Mouse (Mus musculus) layer of hippocampus, postnatal 10 days (tissue): ENCODE data around the gene Rlim. TPM values are rescaled to one million over a fixed set of nuclear protein-coding genes. Genes with fewer than 3 reads are reported as not detected.

Experiments
- DNase-seq, 2 experiments: peaks; one replicate each; pipeline ENCODE4 v3.0.0; 2021; ENCODE audit warnings: low spot score in 2 of 2
- long read RNA-seq: library from polyadenylated mRNA; stranded (forward); transcript quantifications from one replicate; pipeline ENCODE4 v2.0.0, GENCODE M21; 2023
- total RNA-seq, 2 experiments: library from RNA; stranded (reverse); gene quantifications; 2 replicates each; pipeline ENCODE4 v1.2.3; 2021

Rlim gene
- 10 to 100 TPM; 48.6 to 53.6 TPM for total RNA-seq
- long read RNA-seq, full-length matches to known transcripts, result 3 of 11 reads
- long read RNA-seq, partial matches to known transcripts, result 0 of 11 reads
- long read RNA-seq, other reads (novel, unspliced or antisense), result 8 of 11 reads

DNA sequence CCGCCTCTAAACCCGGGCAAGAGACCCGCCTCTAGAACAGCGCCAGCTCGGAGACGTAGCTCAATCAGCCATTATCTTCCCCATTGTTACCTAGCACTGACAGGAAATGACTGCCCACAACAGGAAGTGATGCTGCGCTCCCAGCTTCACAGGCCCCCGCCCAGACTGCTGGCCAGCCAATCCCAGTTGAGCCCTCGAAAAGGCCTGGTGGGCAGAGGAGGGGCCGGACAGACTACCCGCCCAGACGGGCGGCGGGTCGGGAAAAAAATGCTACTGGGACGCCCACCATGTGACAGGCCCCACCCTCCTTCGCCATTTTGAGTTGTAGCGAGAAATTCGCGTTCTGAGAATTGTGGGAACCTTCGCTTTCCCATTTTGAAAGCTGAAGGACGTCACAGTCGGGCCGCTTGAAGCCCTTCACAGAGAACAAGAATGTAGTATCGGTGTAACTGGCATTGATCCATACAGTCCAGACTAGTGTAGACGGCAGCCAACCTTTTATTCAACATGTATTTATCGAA, at the start of gene Rlim:
TSS of gene Rlim (minus strand) at position 116 of the 521 bp plus-strand sequence.
- peak; percentile 80 to 88 for DNase-seq

DNA sequence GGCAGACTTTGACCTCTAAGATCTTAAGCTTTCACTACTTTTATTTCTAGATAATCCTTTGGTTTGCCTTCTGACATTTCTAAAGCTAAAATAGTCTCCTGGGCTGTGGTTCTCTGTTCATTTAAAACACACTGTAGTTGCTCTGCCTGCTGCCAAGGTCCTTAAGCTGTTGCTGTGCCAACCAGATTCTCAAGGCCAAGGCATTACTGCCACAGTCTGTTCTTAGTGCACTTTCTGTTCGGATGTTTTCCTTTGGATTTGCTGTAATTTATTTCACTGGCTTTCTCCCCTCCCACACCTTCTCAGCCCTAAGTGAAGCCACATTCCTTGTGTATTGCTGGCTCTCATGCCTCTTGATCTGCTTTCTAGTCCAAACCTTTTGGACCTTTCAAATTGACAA, 36.1 kb upstream of the Rlim start:
- DNase-seq, result no peak

DNA sequence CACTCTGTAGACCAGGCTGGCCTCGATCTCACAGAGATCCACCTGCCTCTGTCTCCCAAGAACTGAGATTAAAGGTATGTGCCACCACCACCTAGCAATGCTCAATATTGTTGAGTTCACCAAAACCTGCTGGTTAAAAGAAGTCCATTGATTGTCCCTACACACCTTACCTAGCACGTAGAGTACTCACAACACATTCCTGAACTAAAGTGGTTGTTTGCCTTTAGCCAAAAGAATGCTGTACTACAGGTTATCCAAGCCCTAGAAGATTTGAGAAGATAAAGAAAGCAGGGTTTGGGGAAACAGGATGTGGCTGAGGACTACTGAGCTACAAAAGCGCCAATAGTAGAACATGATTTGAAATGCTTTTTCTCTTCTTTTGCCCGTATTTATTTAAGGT, 34.0 kb upstream of the Rlim start:
- DNase-seq, result no peak

DNA sequence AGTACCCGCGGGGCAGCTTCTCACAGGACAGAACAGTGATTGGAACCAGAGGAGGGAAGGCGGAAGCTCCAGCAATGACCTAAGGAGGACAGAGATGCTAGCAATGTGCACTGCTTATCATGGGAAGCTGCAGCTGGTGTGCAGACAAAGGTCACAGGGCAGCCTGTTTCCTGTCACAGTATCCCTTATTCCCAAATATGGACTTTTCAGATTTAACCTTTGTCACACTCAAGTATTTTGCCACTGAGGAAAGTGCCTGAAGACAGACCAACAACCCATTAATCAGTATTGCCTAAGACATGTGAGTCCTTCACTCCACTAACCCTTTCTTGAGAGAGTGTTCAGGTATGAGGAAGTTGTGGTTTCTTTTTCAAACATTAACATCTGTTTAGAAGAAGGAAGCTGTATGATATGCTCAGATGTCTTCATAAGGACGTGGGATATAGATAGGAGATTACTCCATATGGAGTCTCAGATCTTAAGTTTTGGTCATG, 32.3 kb upstream of the Rlim start:
- no peak for DNase-seq

DNA sequence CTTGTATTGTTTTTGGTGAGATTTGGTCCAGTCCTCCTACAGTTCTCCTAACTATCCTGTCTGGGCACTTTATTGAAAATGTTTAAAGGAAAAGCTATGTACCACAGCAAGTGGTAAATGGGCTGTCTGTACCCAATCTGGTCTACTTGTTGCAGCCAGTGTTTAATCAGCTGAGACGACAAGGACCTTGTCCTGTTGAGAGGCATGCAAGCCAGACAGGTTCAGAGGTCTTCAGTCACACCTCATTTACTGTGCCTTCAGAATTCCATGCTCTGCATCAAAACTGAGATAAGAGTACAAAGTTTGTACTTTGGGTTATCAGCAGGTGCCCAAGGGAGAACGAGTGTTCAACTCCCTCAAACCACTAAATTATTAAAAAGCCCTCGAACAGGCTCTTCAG, 13.7 kb upstream of the Rlim start:
- DNase-seq, result no peak

DNA sequence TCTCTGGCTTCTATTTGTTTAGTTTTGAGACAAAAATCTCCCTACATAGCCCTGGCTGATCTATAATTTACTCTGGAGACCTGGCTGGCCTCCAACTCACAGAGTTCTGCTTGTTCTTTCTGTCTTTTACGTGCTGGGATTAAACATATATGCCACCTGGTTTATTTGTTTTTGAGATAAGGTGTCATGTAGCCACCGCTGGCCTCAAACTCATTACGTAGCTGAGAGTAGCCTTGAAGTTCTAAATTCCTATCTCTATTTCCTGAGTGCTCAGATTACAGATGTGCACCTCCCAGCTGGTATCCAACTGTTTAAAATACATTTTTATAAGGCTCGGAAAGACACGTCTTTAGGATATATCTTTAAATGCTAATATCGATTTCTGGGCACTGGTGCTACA, 12.8 kb upstream of the Rlim start:
- DNase-seq, result no peak

DNA sequence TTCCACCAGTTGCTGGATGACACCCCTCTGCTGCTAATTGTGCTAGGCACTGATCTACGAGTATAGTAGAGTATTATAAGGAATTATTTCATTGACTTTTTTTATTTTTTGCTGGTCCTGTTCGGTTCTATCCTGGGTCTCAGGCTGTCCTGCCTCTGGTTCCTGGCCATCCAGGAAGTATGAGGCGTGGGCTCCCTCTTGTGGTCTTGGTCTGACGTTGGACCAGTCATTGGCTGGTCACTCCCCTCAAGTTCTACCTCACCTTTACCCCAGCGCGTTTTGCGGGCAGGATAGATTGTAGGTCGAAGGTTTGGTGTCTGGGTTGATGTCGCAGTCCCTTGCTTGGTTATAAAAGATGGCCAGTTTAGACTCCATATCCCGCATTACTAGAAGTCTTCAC, 10.6 kb upstream of the Rlim start:
- no peak for DNase-seq

DNA sequence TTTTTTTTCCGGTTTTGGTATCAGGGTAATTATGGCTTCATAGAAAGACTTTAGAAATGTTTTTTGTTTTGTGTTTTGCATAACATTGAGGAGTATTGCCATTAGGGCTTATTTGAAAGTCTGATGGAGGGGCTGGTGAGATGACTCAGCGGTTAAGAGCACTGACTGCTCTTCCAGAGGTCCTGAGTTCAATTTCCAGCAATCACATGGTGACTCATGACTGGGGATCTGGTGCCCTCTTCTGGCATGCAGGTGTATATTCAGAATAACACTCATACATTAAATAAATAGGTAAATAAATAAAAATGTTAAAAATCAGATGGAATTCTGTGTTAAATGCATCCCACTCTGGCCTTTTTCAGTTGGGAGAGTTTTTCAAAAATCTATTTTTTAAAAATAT, 9.3 kb upstream of the Rlim start:
- DNase-seq, result no peak

DNA sequence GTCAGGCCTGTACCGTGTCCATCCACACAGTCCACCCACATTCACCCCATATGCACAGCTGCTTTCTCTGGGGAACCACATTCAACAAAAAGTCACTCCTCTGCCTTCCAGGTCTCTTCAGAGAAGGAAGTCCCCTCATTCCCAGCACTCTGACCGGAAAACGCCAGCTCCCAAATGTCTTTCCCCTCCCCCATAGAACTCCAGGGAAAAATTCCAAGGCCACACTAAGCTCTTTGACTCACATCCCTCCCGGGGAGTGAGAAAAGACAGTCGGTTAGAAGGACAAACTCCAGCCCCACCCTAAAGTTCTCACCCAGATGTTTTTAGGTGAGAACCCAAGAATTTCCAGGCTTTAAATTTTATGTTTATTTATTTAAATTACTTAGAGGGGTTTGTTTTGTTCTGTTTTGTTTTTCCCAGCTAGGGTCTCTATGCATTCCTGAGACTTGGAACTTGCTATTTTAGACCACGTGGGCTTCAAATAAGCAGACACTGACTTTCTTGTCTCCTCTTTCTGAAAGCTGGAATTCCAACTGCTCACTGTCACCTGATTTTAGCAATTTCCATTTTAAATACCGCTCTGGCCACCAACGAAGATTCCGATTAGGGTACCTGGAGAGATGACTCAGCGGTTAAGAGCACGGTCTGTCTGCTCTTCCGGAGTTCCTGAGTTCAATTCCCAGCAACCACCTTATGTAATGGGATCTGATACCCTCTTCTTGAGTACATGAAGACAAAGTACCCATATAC, 6.3 kb upstream of the Rlim start:
- DNase-seq, result no peak

DNA sequence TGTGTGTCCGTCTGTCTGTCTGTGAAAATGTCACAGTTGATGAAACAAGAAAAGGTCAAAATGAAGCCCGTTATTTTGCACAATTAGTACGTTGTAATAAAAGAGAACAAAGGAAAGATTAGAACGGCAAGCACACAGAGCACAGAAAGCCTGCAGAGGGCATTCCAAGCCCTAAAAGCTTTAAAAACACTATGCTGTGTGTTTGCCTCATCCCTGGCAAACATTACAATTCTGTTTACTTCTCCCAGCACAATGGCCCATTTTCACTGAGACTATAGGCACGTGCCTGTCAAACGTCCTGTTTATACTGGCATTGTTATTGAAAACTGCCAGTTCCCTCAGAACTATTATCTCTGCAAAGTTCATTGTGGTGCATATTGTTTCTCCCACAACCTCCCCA, 5.1 kb upstream of the Rlim start:
- no peak for DNase-seq

DNA sequence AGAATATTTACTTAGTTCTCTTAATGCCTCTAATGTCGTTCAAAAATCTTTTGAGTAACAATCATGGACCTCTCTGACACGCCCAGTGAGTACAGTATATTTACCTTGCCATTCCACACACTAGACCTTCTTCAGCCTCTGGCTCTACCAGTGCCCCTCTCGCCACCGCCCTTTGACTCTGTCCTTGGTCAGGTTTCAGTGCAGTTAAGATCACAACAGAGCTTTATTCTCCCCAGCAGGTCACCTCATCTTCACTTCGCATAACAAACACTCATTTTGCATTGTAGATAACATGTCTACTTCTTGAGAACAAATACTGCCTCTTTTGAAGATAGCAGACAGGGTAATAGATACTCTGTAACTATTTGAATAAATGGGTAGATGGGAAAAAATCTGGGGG, 3.9 kb upstream of the Rlim start:
- DNase-seq, result no peak

DNA sequence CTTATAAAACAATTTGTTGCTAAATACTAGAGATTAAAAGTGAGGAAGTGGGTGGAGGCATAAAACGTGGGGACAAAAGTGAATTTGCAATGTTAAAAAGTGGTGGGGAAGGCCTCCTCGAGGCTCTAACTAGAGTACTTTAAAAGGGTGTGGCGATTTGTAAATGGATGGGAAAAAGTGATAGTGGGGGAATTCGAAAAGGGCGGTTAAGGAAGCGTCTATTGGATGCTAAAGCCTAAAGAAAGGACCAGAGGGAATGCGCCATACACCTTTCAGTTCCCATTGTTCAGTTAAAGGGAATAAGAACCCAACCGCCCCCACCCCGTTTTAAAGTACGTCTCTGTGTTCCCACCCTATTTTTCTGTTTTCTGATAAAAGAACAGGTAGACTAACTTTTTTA, 722 bp upstream of the Rlim start:
- DNase-seq, result no peak

DNA sequence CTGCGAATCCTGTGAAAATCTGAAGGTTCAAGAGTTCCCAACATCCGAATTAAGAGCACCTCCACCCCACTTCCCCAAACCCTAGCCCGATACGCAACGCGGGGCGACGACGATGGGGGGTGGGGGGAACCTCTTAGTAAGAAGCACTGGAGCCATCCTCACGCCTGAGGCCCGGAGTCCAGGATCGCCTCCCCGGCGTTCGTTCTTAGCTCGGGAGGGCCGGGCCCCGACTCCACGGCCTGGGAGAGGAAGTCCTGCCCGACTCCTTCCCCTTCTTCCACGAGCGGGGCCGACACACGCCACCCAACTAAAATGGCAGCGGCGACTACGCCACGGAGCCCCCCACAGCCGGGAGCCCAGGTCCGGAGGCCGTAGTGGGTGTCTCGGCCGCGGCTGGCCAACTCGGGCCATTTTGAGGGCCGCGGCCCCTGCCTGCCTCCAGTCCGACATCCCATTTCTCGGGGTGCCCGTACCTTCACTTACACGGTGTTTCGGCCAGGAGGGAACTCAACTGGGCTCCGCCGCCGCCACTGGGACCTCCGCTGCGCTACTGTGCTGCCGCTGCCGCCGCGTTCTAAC, 405 bp downstream of the Rlim start:
- DNase-seq, result peak in 1 of 2 experiments; percentile 22

DNA sequence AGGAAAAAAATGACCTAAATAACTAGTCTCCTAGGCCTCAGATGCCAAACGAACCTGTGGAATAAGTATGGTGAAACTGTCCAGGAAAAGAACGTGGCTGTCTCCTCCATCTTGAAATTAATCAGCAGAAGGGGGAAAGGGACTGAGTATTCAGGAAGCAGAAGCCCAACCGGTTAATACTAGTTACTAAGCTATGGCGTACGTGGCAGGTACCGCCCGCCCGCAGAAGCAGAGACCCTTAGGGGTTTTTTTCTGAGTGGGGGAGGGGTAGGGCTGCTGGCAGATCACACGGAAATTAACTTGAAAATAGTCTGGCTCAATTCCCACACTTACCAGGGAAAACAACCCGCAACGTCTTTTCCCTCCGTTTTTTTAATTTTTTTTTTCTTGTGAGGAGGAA, 1.0 kb downstream of the Rlim start:
- peak in 1 of 2 experiments; percentile 7 for DNase-seq

DNA sequence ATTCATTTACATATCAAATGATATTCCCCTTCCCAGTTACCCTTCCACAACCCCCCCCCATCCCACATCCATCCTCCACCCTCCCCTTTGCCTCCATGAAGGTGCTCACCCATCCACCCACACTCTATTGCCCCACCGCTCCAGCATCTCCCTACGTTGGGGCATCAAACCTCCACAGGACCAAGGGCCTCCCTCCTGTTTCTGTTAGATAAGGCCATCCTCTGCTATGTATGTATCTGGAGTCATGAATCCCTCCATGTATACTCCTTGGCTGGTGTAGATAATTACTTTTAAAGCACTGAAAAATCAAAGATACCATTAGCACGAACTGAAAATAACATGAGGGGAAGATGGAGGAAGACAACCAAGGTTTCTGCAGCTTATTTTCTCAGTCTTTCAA, 41.4 kb downstream of the Rlim start:
- DNase-seq, result no peak

DNA sequence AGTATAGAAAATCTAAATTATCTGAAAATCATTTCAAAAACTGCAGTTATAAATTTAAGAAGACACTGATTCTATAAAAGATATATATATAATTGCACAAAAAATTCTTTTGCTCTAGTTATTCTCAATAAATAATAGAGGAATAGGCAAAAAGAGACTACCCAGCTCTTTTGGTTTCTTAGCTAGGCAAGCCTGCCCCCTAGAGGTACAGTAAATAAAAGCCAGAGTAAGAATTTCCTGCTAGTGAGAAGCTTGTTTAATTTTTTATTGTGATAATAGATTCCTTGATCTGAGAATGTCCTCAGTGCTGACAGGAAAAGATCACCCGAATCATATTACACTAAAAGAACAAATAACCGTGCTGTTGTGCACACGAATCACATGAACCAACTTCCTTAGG, 43.8 kb downstream of the Rlim start:
- DNase-seq, result peak; percentile 15 to 49

DNA sequence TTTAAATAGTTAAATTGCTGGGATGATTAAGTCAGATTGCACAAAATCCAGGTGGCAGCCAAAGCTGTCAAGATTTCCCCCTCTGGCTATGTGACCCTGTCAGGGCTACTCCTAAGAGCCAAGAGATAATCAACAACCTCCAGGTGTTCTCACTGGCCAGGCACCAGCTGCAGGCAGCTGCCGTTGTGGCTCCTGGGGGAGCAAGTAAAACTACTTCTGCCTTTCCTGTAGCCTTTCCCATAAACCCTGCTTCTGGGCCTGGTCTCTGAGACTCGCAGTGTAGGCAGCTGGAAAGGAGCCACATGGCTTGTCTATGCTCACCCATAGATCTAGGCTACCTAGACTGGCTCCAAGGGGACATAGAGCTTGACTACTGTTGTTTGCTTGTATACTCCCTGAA, 58.6 kb downstream of the Rlim start:
- no peak for DNase-seq

DNA sequence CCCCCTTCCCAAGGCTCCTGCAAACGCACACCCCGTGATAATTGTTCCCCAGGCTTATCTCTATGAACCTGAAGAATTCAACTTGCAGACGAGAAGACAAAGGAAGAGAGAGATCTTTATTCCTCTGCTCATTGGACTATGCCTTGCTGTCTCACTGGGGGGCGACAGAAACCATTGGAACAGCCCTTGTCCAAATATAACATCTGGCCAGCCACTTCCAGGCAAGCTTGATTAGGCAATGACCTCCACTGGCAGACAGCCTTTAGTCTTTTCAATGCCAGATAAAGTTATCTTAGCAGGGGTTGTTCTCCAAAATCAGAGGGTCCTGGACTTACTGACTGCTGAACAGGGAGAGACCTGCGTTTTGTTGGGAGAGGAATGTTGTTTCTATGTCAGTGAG, 62.1 kb downstream of the Rlim start:
- no peak for DNase-seq

DNA sequence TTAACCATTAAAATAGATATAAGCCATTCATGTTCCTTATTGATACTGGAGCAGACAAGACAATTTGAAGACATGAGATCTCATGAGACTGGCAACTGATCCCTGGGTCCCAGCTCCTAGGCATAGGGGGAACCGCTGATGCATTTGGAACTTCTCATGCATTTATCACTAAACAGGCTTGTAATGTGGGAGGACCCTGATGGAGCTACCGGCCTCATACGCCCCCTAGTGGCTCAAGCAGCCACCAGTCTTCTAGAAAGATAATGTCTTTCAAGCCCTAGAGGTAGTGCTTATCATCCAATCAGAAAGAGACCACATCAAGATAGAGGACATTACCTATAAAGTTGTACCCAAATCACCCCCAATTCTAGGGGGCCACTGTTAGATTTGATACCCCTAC, 66.3 kb downstream of the Rlim start:
- DNase-seq, result peak; percentile 37 to 61
